Mouse (Mus musculus): ENCODE results near the gene Proz.

Gene Proz

DNA sequence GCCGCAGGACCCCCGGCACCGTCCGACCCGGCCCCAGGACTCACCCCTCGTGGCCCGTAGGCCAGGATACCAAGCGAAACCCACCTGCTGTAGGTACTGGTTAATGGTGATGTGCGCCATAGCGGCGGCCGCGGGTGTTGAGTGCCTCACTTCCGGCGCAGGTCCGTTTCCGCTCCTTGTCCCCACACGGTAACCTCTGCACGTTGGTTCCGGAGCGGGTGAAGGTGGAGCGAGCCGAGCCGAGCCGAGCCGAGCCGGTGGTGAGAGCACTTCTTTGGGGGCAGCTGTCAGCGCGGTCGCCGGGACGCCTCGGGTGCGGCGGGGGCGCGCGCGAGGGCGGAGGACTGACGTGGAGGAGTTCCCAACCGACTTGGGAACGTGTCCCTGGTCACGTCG is 44.0 kb downstream of the Proz start:
- POLR2A ChIA-PET, result interaction anchor here in 3 of 4 experiments (0.6 to 2.3 kb wide), 31 partner anchors 8 to 263 kb away, joined by 3 to 12 read pairs (median 4); partner anchors contain the start of genes Dcun1d2 (in 1 of the 3), Lamp1 (in 1 of the 3) and Tmco3 (in 1 of the 3)

DNA sequence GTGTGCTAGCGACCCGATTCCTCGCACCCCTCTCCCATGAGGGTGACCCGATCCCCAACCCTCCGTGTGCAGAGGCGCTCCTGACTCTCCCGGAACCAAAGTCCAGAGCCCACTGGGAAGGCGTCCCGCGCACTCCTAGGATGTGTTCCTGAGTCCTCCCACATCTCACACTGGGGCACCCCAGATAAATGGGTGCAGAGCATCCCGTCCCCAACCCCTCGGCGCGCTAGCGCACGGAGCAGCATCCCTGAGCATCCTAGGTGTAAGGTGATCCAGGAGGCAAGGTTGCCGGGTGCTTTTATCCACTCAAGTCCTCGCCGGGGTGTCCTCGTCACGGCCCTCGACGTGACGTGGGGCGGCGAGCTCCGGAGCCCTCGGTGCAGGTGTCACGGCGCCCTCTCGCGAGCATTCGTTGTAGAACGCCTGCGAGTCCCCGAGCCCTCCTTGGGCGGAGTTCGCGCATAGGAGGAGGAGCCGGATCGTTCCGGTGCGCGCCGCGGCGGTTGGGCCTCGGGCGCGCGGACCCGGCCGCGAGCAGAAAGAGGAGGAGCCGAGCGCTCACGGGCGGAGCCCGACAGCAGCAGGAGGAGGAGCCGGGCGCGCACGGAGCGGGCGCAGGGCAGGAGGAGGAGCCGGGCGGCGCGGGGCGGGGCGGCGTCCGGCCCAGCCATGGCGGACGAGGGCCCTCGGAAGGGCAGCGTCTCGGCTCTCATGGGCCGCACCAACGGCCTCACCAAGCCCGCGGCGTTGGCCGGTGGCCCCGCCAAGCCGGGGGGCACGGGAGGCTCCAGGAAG is 44.6 kb downstream of the Proz start, which contains the start of the genes Pcid2 and Cul4a:
Gene Pcid2 (minus strand): TSS at position 373 of the 795 bp plus-strand sequence.
Gene Cul4a (plus strand): TSS at position 535 of the 795 bp plus-strand sequence.
- CTCF ChIA-PET, result interaction anchor here in 3 of 4 experiments (0.6 to 1.4 kb wide), 4 partner anchors 27 to 113 kb away, joined by 3 read pairs; no protein-coding TSS in a partner anchor
- POLR2A ChIA-PET, result interaction anchor here in 3 of 4 experiments (0.6 to 2.3 kb wide), 34 partner anchors 9 to 680 kb away, joined by 3 to 12 read pairs (median 4); partner anchors contain the start of genes Lamp1 (in 2 of the 3), Dcun1d2 (in 1 of the 3), Tmco3 (in 1 of the 3) and Upf3a (in 1 of the 3)

More for the DNA sequence above, 44.0 kb downstream of the Proz start:
- CTCF ChIA-PET, result interaction anchor here in 1 of 4 experiments (1.0 kb wide), 1 partner anchor 27 kb away, joined by 3 read pairs; no protein-coding TSS in a partner anchor

DNA sequence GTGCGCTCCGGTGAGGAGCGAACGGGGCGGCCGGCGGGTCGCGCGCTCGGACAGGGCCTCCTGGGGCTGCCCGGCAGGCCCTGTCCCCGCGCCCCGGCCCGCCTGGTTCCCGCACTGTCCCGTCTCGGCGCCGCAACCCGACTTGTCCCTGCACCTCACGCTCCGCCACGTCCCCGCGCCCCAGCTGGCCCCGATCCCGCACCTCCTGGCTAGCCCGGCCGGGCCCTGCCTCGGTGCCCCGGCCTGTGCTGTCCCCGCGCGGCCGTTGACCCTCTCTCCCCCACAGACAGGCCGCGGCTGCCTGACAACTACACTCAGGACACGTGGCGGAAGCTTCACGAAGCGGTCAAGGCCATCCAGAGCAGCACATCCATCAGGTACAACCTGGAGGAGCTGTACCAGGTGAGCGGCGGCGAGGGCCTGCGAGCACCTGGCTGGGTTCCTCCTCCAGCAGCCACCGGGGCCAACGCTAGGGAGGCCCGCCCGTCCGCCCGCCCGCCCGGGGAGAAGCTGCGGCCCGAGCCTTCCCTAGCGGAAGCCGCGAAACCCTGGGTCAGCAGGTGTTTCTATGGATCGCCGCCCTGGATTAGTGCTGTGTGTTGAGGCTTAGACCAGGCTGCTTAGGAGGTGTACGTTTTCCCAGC is 45.3 kb downstream of the Proz start:
- ChIA-PET POLR2A (interaction anchor here in 3 of 4 experiments (0.6 to 2.3 kb wide), 36 partner anchors 10 to 679 kb away, joined by 3 to 12 read pairs (median 4); partner anchors contain the start of genes Lamp1 (in 2 of the 3), Dcun1d2 (in 1 of the 3), Tmco3 (in 1 of the 3) and Upf3a (in 1 of the 3)), CTCF (interaction anchor here in 3 of 4 experiments (0.6 to 1.4 kb wide), 5 partner anchors 26 to 186 kb away, joined by 3 to 5 read pairs (median 3); no protein-coding TSS in a partner anchor)

DNA sequence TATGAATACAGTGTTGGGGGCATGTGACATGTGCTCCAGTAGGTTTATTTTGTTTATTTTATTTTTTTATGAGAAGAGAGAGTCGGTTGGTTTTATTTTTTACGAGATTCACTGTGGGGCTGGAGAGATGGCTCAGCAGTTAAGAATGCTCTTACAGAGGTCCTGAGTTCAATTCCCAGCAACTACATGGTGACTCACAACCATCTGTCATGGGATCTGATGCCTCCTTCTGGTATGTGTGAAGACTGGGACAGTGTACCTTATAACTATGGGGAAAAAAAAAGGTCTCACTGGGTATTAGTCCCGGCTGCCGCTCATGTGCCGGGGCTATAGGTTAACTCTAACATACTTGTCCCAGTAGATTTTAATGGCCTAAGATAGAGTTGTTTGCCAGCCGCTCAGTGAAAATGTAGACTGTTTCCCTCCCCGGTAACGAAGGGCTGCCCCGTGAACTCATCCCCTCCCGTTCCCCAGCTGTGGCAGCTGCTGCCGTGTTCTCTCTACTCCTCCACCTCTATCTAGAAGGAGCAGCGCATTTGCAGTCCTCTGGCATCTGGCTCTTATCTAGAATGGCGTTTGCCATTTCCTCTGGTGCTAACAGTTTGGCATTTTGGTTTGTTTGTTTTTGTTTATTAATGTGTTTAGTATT is 47.4 kb downstream of the Proz start:
- CTCF ChIA-PET, result no interaction called here
- POLR2A ChIA-PET, result interaction anchor here in 1 of 4 experiments (1.1 kb wide), 1 partner anchor 50 kb away, joined by 3 read pairs; no protein-coding TSS in a partner anchor

DNA sequence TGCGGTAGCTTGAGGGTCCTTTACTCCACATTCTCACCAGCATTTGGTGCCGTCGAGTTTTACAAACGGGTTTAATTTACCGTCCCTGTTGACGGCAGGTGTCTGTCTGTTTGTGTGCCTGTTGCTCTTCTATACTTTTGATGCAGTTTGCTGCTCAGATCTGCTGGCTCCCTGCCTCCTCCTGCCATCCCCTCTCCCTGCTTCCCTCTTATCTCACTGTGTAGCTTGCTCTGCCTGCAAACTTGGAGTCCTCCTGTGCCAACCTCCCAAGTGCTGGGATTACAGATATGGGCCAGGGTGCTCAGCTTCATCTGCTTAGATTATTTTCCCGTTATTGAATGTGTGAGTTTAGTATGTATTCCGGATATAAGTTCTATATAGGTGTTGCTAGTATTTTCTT is 48.3 kb downstream of the Proz start:
- ChIA-PET POLR2A (interaction anchor here in 2 of 4 experiments (1.4 to 1.5 kb wide), 3 partner anchors 50 to 178 kb away, joined by 3 read pairs; partner anchors contain the start of gene Lamp1 (in 1 of the 2)), CTCF (interaction anchor here in 1 of 4 experiments (1.1 kb wide), 1 partner anchor 23 kb away, joined by 3 read pairs; no protein-coding TSS in a partner anchor)

DNA sequence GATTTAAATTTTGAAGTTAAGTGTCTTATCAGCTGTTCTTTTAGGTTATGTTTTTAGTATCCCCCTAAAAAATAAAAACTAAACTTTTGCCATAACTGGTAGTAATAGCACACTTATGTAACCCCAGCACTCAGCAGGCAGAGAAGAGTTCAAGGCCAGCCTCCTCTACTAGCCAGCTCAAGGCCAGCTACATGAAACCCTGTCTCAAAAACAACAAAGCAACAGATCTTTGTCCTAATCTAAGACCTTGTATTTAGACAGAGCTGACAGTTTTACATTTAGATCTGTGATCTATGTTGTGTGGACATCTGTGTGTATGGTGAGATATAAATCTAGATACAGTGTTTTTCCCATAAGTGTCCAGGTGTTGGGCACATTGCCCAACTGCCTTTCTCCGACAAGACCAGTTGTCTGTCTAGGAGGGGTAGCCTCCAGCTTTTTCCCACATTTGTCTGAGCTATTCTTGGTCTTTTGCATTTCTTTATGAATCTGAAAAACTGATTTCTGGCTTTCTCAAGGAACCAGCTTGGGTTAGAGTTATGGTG is 48.8 kb downstream of the Proz start:
- POLR2A ChIA-PET, result interaction anchor here in 2 of 4 experiments (0.6 to 1.5 kb wide), 4 partner anchors 50 to 231 kb away, joined by 3 read pairs; partner anchors contain the start of gene Lamp1 (in 1 of the 2)
- CTCF ChIA-PET, result interaction anchor here in 1 of 4 experiments (1.1 kb wide), 1 partner anchor 23 kb away, joined by 3 read pairs; no protein-coding TSS in a partner anchor

DNA sequence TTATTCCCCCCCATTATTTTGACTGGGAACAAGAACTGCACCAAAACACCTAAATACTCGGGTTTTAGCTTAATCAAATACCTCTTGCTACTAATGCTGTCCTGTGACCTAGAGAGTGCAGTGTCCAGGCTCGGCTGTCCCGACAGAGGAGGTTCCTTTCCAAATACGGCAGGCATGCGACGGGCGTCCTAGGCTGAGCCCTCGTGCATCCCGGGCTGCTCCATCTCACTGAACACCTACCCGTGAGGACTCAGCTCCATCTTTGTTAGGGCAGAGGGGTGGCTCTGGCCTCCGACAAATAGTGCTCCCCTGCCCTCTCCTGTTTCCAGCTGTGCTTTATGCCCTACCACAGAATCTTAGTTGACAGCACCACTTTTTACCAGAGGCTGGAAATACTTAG is 51.2 kb downstream of the Proz start:
- ChIA-PET POLR2A (interaction anchor here in 1 of 4 experiments (1.5 to 1.7 kb wide), 2 partner anchors 8 to 97 kb away, joined by 4 to 5 read pairs; no protein-coding TSS in a partner anchor), CTCF (interaction anchor here in 1 of 4 experiments (1.3 kb wide), 1 partner anchor 180 kb away, joined by 3 read pairs; no protein-coding TSS in a partner anchor)

DNA sequence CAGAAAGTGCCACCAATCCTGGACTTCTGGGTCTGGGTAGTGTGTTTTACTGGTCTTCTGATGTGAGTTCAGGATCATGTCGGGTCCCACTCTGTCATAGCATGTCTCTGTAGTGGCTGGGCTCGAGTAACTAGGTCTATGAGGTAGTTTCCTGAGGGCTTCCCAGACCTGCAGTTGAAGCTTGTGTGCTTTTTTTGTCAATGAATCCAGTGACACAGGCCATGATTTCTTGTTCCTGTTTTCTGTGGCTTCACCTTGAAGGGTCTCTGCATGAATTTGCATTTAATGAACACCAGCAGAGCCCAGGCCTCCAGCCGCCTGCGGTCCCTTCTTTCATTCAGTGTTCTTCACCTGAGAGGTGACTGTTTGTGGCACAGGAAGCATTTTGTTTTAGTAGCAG is 52.5 kb downstream of the Proz start:
- POLR2A ChIA-PET, result interaction anchor here in 1 of 4 experiments (1.7 kb wide), 1 partner anchor 9 kb away, joined by 5 read pairs; no protein-coding TSS in a partner anchor

DNA sequence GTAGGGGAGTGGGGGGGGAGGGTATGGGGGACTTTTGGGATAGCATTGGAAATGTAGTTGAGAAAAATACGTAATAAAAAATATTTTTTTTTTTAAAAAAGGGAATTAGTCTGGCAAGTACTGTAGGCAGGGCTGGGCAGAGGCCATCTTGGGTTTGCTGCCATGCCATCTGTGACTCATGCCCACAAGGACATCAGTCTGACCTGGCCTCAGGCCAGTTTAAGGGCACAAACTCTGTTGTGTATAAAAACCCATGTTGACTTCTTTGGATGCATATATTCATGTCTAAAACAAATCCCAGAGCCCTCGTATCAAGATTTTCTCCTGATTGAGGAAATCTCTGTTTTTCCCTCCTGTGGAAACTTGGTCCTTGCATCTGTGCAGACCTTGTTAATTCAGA is 56.4 kb downstream of the Proz start:
- ChIA-PET CTCF (no interaction called here), POLR2A (no interaction called here)

More for the DNA sequence above, 52.5 kb downstream of the Proz start:
- CTCF ChIA-PET, result no interaction called here

DNA sequence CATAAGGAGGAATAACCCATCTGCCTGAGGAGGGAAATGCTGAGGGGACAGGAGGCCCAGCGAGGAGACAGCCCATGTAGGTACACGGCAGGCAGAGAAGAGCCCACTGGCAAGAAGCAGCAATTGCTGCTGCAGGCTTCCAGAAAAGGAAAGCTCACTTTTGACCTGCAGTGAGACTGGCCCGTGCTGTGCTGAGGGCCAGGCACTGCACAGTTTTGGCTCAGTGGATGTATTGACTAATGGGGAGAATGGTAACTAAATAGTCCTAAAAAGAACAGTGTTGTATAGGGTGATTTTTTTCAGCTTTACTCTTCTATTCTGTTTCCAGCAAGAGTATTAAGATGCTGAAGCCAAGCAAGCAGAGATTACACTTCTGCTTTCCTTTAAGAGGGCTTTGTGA is 57.8 kb downstream of the Proz start:
- CTCF ChIA-PET, result no interaction called here
- POLR2A ChIA-PET, result no interaction called here

DNA sequence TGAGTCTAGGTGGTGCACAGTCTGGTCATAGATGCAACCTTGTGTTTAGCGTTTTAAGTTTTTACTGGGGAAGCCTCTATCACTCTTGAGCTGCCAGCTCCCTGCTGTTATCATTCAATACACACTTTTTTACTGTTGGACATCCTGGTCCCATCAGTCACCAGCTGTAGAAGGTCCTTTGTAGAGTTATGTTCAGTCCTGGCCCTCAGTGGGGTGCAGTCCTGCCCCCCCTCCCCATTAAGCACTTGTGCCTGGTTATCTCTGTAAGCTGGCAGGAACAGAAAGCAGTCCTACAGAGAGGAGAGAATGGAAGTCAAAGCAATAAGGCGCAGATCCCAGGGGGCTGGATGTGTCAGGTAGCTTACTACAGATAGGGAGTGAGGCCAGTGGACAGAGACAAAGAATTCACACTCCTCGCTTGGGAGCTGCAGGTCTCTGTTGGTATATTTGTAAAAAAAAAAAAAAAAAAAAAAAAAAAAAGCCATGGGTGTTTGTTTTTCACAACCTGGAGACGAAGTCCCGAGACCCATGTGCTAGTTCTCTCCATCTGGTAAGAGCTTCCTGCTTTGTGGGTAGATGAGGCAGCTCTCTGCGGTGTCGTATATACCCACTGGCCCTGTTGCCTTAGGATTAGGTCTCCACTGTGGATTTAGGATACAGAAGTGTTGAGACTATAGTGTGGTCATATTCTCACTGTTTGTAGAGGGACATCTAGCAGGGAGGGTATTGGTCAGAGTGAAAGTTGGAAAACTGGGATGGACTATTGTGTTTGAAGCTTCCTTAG is 60.4 kb downstream of the Proz start:
- ChIA-PET CTCF (interaction anchor here in 3 of 4 experiments (0.5 to 1.0 kb wide), 4 partner anchors 11 to 92 kb away, joined by 3 to 6 read pairs (median 4); no protein-coding TSS in a partner anchor), POLR2A (interaction anchor here in 2 of 4 experiments (0.6 to 2.3 kb wide), 7 partner anchors 15 to 1940 kb away, joined by 3 to 6 read pairs (median 4); partner anchors contain the start of genes Cul4a (in 2 of the 2) and Pcid2 (in 2 of the 2))

DNA sequence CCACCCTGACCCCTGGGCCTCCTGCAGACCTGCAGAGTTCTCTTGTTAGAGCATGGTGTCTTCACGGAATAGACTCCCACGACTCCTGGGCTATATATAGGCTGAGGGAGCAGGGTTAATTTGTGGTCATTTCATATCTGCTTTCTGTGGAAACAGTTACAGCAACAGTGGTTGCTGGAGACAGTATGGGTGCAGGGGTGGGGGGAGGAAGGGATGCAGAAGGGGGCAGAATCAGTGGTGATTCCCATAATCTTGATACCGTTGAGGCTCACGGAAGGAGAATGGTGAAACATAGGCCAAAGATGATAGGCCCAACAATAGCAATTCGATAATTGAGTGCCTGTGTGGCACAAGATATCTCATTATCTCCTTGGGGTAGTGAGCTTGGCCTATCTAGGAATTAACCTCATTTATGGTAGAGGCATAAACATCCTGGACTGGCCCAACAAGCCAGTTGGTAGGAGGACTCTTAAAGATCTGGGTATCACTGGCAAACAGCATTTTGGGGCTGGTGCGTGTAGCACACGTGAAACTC is 62.2 kb downstream of the Proz start:
- ChIA-PET POLR2A (interaction anchor here in 2 of 4 experiments (1.2 to 2.3 kb wide), 2 partner anchors 17 to 18 kb away, joined by 3 to 6 read pairs; partner anchors contain the start of genes Cul4a (in 1 of the 2) and Pcid2 (in 1 of the 2)), CTCF (no interaction called here)

DNA sequence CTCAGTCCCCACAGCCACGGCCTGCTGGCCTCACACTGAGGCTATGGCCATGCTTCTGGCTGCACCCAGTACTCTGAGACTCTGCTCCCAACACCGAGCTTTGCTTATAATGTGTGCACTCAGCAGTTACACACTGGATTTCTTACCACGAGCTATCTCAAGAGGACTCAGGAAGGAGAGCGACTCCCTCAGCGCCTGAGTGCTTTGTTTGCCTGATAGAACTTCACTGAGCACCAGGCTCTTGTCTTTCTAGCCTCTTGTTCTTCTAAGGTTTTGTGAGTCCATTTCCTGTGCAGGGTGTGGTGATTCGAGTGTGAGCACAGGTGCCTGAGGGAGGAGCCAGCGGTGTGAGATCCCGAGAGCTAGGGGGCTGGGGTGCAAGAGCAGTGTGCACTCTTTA is 64.2 kb downstream of the Proz start:
- CTCF ChIA-PET, result no interaction called here

More for the DNA sequence above, 64.2 kb downstream of the Proz start:
- POLR2A ChIA-PET, result interaction anchor here in 3 of 4 experiments (0.6 to 2.4 kb wide), 8 partner anchors 14 to 703 kb away, joined by 3 to 7 read pairs (median 3); partner anchors contain the start of gene Lamp1 (in 1 of the 3)
